Mouse (Mus musculus): ENCODE data around the gene Daam1.

DNA sequence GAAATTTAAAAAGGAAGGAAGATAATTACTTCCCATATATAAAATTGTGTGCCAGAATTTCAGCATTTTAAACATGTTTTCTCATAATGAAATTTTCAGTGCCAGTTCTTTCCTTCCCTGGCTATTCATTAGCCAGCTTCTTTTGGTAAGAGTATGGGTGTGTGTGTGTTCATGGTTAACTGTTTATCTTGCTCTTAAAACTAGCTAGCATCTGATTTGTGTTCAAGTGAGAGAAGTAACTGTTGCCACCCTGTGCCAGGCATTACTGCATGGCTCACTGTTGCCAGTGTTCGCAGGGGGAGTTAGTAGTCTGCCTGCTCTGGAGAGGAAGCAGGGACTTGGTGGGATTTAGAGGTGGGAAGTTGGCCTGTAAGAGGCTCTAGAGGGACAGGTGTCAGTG is 81.4 kb downstream of the Daam1 start:
- TF ChIP-seq CTCF (IDR thresholded peaks at IDR 0.05) (no peak), EP300 (IDR thresholded peaks at IDR 0.05) (no peak)

Measured in lung, postnatal 0 days (tissue).